Mouse (Mus musculus): ENCODE measurements around the gene Txndc11.
"Not testable (repeated sequence)": the region's sequence is repeated elsewhere in the genome, so short reads cannot be mapped to it uniquely, and the experiment has no call there.

Txndc11 gene

GRCm38 (mm10) chr16:11134348-11135344 is at the start of gene Txndc11:
Gene Txndc11 (minus strand): TSS chr16:11134650.
- peak; percentile 100 for DNase-seq (ENCODE audit: low spot score)

- no peak for DNase-seq (ENCODE audit: low spot score)
These were observed 43.0 kb upstream of the Txndc11 start for GRCm38 (mm10) chr16:11177404-11177803.

GRCm38 (mm10) chr16:11176884-11177244 is 42.4 kb upstream of the Txndc11 start:
- DNase-seq (ENCODE audit: low spot score): no peak

- DNase-seq (ENCODE audit: low spot score): peak; percentile 90
These were observed 41.9 kb upstream of the Txndc11 start, which contains the start of gene Zc3h7a for GRCm38 (mm10) chr16:11176208-11176883. Gene Zc3h7a (minus strand): TSS chr16:11176393.

- peak; percentile 77 for DNase-seq (ENCODE audit: low spot score)
These were observed 41.2 kb upstream of the Txndc11 start for GRCm38 (mm10) chr16:11175489-11176207.

GRCm38 (mm10) chr16:11175100-11175488 is 40.6 kb upstream of the Txndc11 start:
- DNase-seq (ENCODE audit: low spot score): no peak

- DNase-seq (ENCODE audit: low spot score): peak; percentile 64
These were observed 40.2 kb upstream of the Txndc11 start for GRCm38 (mm10) chr16:11174671-11175081.

GRCm38 (mm10) chr16:11171679-11172078 is 37.2 kb upstream of the Txndc11 start:
- DNase-seq (ENCODE audit: low spot score): no peak

GRCm38 (mm10) chr16:11166431-11166830 is 32.0 kb upstream of the Txndc11 start:
- no peak for DNase-seq (ENCODE audit: low spot score)

GRCm38 (mm10) chr16:11164695-11165255 is 30.3 kb upstream of the Txndc11 start:
- no peak for DNase-seq (ENCODE audit: low spot score)

GRCm38 (mm10) chr16:11157721-11158120 is 23.3 kb upstream of the Txndc11 start:
- not testable (repeated sequence) for DNase-seq (ENCODE audit: low spot score)

- no peak for DNase-seq (ENCODE audit: low spot score)
These were observed 20.1 kb upstream of the Txndc11 start for GRCm38 (mm10) chr16:11154500-11154899.

- peak; percentile 100 for DNase-seq (ENCODE audit: low spot score)
These were observed 9.4 kb upstream of the Txndc11 start for GRCm38 (mm10) chr16:11143706-11144483.

GRCm38 (mm10) chr16:11133476-11134347 is 738 bp downstream of the Txndc11 start:
- DNase-seq (ENCODE audit: low spot score): no peak

GRCm38 (mm10) chr16:11132839-11133238 is 1.6 kb downstream of the Txndc11 start:
- DNase-seq (ENCODE audit: low spot score): no peak

- DNase-seq (ENCODE audit: low spot score): no peak
These were observed 6.1 kb downstream of the Txndc11 start for GRCm38 (mm10) chr16:11128301-11128700.

GRCm38 (mm10) chr16:11125371-11125770 is 9.1 kb downstream of the Txndc11 start:
- no peak for DNase-seq (ENCODE audit: low spot score)

- no peak for DNase-seq (ENCODE audit: low spot score)
These were observed 10.3 kb downstream of the Txndc11 start for GRCm38 (mm10) chr16:11124110-11124509.

- DNase-seq (ENCODE audit: low spot score): no peak
These were observed 11.8 kb downstream of the Txndc11 start for GRCm38 (mm10) chr16:11122625-11123024.

- DNase-seq (ENCODE audit: low spot score): no peak
These were observed 25.2 kb downstream of the Txndc11 start for GRCm38 (mm10) chr16:11109198-11109740.
